In genomic region chr16:26581913-26582376, GRCm38 (mm10) we compare ENCODE assay signal across 8 mouse cellular contexts. TPM values are rescaled to one million over a fixed set of nuclear protein-coding genes. Genes with fewer than 3 reads are reported as not detected.
DNase-seq lines count a peak whose midpoint lies in the region; ATAC-seq lines count a peak whose summit lies in the region.

No protein-coding gene starts in this region.

- 2% methylated on average over 15 of the region's 16 CpGs for WGBS in liver, embryonic 11.5 days
- WGBS in neural tube, embryonic 15.5 days: under 1% methylated on average over 16 of the region's 16 CpGs

- ATAC-seq in liver, embryonic 11.5 days (replicated peaks; ENCODE audit: low FRiP score): peak; percentile 56
- ATAC-seq in neural tube, embryonic 15.5 days (ENCODE audit: low FRiP score): peak; percentile 71

- peak overlapping the region; percentile 86 for H3K4me2 ChIP-seq in liver, embryonic 11.5 days
- peak overlapping the region; percentile 89 for H3K4me2 ChIP-seq in neural tube, embryonic 15.5 days

- H3K9me3 ChIP-seq in liver, embryonic 11.5 days (ENCODE audit: control insufficient read depth, low read length): no peaks in the 10 kb centered on the region
- H3K9me3 ChIP-seq in neural tube, embryonic 15.5 days (replicated peaks): no peaks in the 10 kb centered on the region

- no peak overlapping the region for H3K27ac ChIP-seq in liver, embryonic 11.5 days (ENCODE audit: low read depth, low read length)
- H3K27ac ChIP-seq in neural tube, embryonic 15.5 days (replicated peaks): 0 out of 2 replicates have a peak overlapping the region, but pooled peaks have one; percentile 60

- no peaks in the 10 kb centered on the region for H3K36me3 ChIP-seq in liver, embryonic 11.5 days (ENCODE audit: control insufficient read depth, insufficient read depth, low read length)
- no peaks in the 10 kb centered on the region for H3K36me3 ChIP-seq in neural tube, embryonic 15.5 days

- H3K4me3 ChIP-seq in liver, embryonic 11.5 days (ENCODE audit: low read depth, low read length): peak overlapping the region; percentile 73
- H3K4me3 ChIP-seq in neural tube, embryonic 15.5 days (replicated peaks): peak overlapping the region; percentile 64

- H3K27me3 ChIP-seq in liver, embryonic 11.5 days (replicated peaks; ENCODE audit: control insufficient read depth, insufficient read depth, low read length): no peaks in the 10 kb centered on the region
- H3K27me3 ChIP-seq in neural tube, embryonic 15.5 days (replicated peaks): no peaks in the 10 kb centered on the region

- DNase-seq in adrenal gland, postnatal 36 days: peak; percentile 27 to 58
- DNase-seq in adrenal gland, postnatal 4 days (ENCODE audit: low spot score in 2 of 2): no peak
- DNase-seq in right cerebral cortex, postnatal 10 days (ENCODE audit: low spot score in 2 of 2): peak; percentile 55
- DNase-seq in right cerebral cortex, postnatal 4 days: no peak
- DNase-seq in heart, postnatal 4 days: peak; percentile 30
- DNase-seq in liver, embryonic 11.5 days (ENCODE audit: low spot score): no peak
- DNase-seq in spleen, adult 18-20 months: no peak

- no peaks in the 10 kb centered on the region for H3K4me1 ChIP-seq in liver, embryonic 11.5 days (replicated peaks; ENCODE audit: control insufficient read depth, insufficient read depth, low read length)
- H3K4me1 ChIP-seq in neural tube, embryonic 15.5 days: peaks cover 14% of the 10 kb centered on the region; the same call in 1 of the 2 replicates

- peak overlapping the region; percentile 75 for H3K9ac ChIP-seq in liver, embryonic 11.5 days (ENCODE audit: low read depth, low read length)
- peak overlapping the region; percentile 59 for H3K9ac ChIP-seq in neural tube, embryonic 15.5 days (replicated peaks)

RNA-seq across cellular contexts. Expression of gene Il1rap, which starts 0.4 kb away (rescaled TPM):
- 10 to 100 TPM in 1 of 2 experiments, 1 to 10 TPM in 1; 5.0 to 17.6 TPM for total RNA-seq in adrenal gland, postnatal 36 days (2021)
- 10 to 100 TPM; 14.4 to 18.8 TPM for total RNA-seq in adrenal gland, postnatal 4 days (2021)
- 1 to 10 TPM; 4.6 to 5.2 TPM for total RNA-seq in heart, postnatal 4 days (2021)
- 4.5 and 5.1 TPM in 2 replicates for polyA plus RNA-seq in liver, embryonic 11.5 days (2014; fragmentation: Nextera tagmentation; extraction: Ambion mirVana)
- polyA plus RNA-seq in neural tube, embryonic 15.5 days (2015; fragmentation: Nextera tagmentation; extraction: Ambion mirVana): 12.3 and 13.7 TPM in 2 replicates

RNA-seq across cellular contexts. Expression of gene Tmem207, which starts 55.4 kb away (rescaled TPM):
- not detected for total RNA-seq in adrenal gland, postnatal 36 days (2021)
- total RNA-seq in adrenal gland, postnatal 4 days (2021): not detected
- total RNA-seq in heart, postnatal 4 days (2021): not detected
- not detected in 2 replicates for polyA plus RNA-seq in liver, embryonic 11.5 days (2014; fragmentation: Nextera tagmentation; extraction: Ambion mirVana)
- 0.20 TPM in 1 of 2 replicates, not detected in the other for polyA plus RNA-seq in neural tube, embryonic 15.5 days (2015; fragmentation: Nextera tagmentation; extraction: Ambion mirVana)

Comparison
In these comparisons a context has a peak if more than half of its experiments do, and no peak if none do; other contexts are left out.
1. DNase-seq: peak in adrenal gland, postnatal 36 days (2 of 2), right cerebral cortex, postnatal 10 days (2 of 2) and heart, postnatal 4 days (single experiment); none in adrenal gland, postnatal 4 days (0 of 2), right cerebral cortex, postnatal 4 days (single experiment), liver, embryonic 11.5 days (single experiment) and spleen, adult 18-20 months (0 of 2).